Mouse (Mus musculus) C2C12 (cell line): Measurements from ENCODE around the gene Samd11.

Experiments used
- CEBPB ChIP-seq: IDR thresholded peaks from one replicate; pipeline ENCODE4 v1.6.1; 2011; ENCODE audit warnings: low read depth, mild to moderate bottlenecking, control low read depth, moderate library complexity
- CTCF ChIP-seq: IDR thresholded peaks from one replicate; pipeline ENCODE4 v1.5.1; 2011; ENCODE audit not compliant: control insufficient read depth, insufficient read depth, insufficient read length
- MYOD1 ChIP-seq: IDR thresholded peaks from one replicate; pipeline ENCODE4 v1.6.1; 2011; ENCODE audit warnings: low read depth; ENCODE audit not compliant: control insufficient read depth, insufficient read length

DNA sequence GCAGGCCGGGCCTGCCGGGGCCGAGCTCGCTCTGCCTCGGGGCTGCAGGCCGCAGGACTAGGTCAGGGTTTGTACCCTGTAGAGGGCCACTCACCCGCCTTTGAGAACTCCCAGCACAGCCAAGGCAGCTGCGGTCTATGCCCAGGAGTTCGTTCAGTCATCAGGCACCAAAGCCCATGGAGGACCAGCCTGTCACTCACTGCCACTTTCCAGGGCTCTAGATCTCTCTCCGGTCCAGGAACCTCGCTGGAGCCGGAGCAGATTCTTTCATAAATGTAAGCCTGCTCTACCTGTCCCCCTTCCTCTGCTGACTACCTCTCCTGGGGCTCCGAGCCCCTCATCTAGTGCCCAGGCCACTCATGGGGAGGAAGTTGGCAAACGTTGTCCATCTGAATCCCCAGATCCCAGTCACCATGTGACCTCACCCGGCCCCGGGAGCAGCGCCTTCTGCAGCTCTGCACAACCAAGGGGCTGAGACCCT is 21.4 kb downstream of the Samd11 start:
- TF ChIP-seq CTCF (no peak), CEBPB (no peak), MYOD1 (no peak)
